Mouse (Mus musculus) E14TG2a.4 (cell line): Measurements from ENCODE around the gene Plxnb2.

Experiments used
- CTCF ChIP-seq: conservative IDR thresholded peaks from 2 replicates; pipeline ENCODE4 v1.5.1; 2014; ENCODE audit warnings: low read length
- POU5F1 ChIP-seq: IDR thresholded peaks from 2 replicates; pipeline ENCODE4 v1.6.1; 2014; ENCODE audit warnings: low read length, borderline replicate concordance

GRCm38 (mm10) chr15:89149271-89150040 is 31.1 kb downstream of the Plxnb2 start, which contains the start of gene Mapk11:
- no peak for TF ChIP-seq CTCF
- no peak for TF ChIP-seq POU5F1
